Mouse (Mus musculus): ENCODE data around the gene Gm42906. TPM values are rescaled to one million over a fixed set of nuclear protein-coding genes. Genes with fewer than 3 reads are reported as not detected.

The Gm42906 gene
- total RNA-seq, 2 experiments from 2014 or later, result not detected

- no peak for DNase-seq (ENCODE audit: extremely low spot score in 1 of 2, low spot score in 1 of 2)
These were observed 181.7 kb downstream of the Gm42906 start for GRCm38 (mm10) chr5:151246287-151246686.

GRCm38 (mm10) chr5:151245571-151245970 is 182.4 kb downstream of the Gm42906 start:
- no peak for DNase-seq (ENCODE audit: extremely low spot score in 1 of 2, low spot score in 1 of 2)

- no peak for DNase-seq (ENCODE audit: extremely low spot score in 1 of 2, low spot score in 1 of 2)
These were observed 189.2 kb downstream of the Gm42906 start for GRCm38 (mm10) chr5:151238730-151239129.

GRCm38 (mm10) chr5:151236411-151236810 is 191.6 kb downstream of the Gm42906 start:
- DNase-seq (ENCODE audit: extremely low spot score in 1 of 2, low spot score in 1 of 2), result no peak

GRCm38 (mm10) chr5:151233400-151234031 is 194.4 kb downstream of the Gm42906 start, which contains the start of gene Stard13:
TSS of gene Stard13 (minus strand) at chr5:151233836.
- peak; percentile 24 to 34 for DNase-seq (ENCODE audit: extremely low spot score in 1 of 2, low spot score in 1 of 2)

- no peak for DNase-seq (ENCODE audit: extremely low spot score in 1 of 2, low spot score in 1 of 2)
These were observed 195.2 kb downstream of the Gm42906 start for GRCm38 (mm10) chr5:151232576-151233299.

- DNase-seq (ENCODE audit: extremely low spot score in 1 of 2, low spot score in 1 of 2), result no peak
These were observed 196.1 kb downstream of the Gm42906 start for GRCm38 (mm10) chr5:151231861-151232260.

GRCm38 (mm10) chr5:151231411-151231810 is 196.6 kb downstream of the Gm42906 start:
- DNase-seq (ENCODE audit: extremely low spot score in 1 of 2, low spot score in 1 of 2), result no peak

- no peak for DNase-seq (ENCODE audit: extremely low spot score in 1 of 2, low spot score in 1 of 2)
These were observed 197.5 kb downstream of the Gm42906 start for GRCm38 (mm10) chr5:151230427-151230826.

- no peak for DNase-seq (ENCODE audit: extremely low spot score in 1 of 2, low spot score in 1 of 2)
These were observed 199.5 kb downstream of the Gm42906 start for GRCm38 (mm10) chr5:151228367-151229005.

- DNase-seq (ENCODE audit: extremely low spot score in 1 of 2, low spot score in 1 of 2), result no peak
These were observed 204.1 kb downstream of the Gm42906 start for GRCm38 (mm10) chr5:151223696-151224366.

GRCm38 (mm10) chr5:151222791-151223190 is 205.2 kb downstream of the Gm42906 start:
- no peak for DNase-seq (ENCODE audit: extremely low spot score in 1 of 2, low spot score in 1 of 2)

GRCm38 (mm10) chr5:151218689-151219115 is 209.3 kb downstream of the Gm42906 start:
- DNase-seq (ENCODE audit: extremely low spot score in 1 of 2, low spot score in 1 of 2), result no peak

GRCm38 (mm10) chr5:151213097-151213496 is 214.9 kb downstream of the Gm42906 start:
- no peak for DNase-seq (ENCODE audit: extremely low spot score in 1 of 2, low spot score in 1 of 2)

GRCm38 (mm10) chr5:151210869-151211268 is 217.1 kb downstream of the Gm42906 start:
- no peak for DNase-seq (ENCODE audit: extremely low spot score in 1 of 2, low spot score in 1 of 2)

- no peak for DNase-seq (ENCODE audit: extremely low spot score in 1 of 2, low spot score in 1 of 2)
These were observed 217.9 kb downstream of the Gm42906 start for GRCm38 (mm10) chr5:151210060-151210459.

GRCm38 (mm10) chr5:151205017-151205416 is 222.9 kb downstream of the Gm42906 start:
- no peak for DNase-seq (ENCODE audit: extremely low spot score in 1 of 2, low spot score in 1 of 2)

GRCm38 (mm10) chr5:151202925-151203324 is 225.0 kb downstream of the Gm42906 start:
- no peak for DNase-seq (ENCODE audit: extremely low spot score in 1 of 2, low spot score in 1 of 2)

GRCm38 (mm10) chr5:151201220-151201619 is 226.7 kb downstream of the Gm42906 start:
- no peak for DNase-seq (ENCODE audit: extremely low spot score in 1 of 2, low spot score in 1 of 2)

GRCm38 (mm10) chr5:151199235-151199634 is 228.7 kb downstream of the Gm42906 start:
- no peak for DNase-seq (ENCODE audit: extremely low spot score in 1 of 2, low spot score in 1 of 2)

Measured in layer of hippocampus, postnatal 25 days (tissue).